Mouse (Mus musculus): ENCODE data around the gene Rasa4.
"Not testable (repeated sequence)": the region's sequence is repeated elsewhere in the genome, so short reads cannot be mapped to it uniquely, and the experiment has no call there.

The Rasa4 gene

DNA sequence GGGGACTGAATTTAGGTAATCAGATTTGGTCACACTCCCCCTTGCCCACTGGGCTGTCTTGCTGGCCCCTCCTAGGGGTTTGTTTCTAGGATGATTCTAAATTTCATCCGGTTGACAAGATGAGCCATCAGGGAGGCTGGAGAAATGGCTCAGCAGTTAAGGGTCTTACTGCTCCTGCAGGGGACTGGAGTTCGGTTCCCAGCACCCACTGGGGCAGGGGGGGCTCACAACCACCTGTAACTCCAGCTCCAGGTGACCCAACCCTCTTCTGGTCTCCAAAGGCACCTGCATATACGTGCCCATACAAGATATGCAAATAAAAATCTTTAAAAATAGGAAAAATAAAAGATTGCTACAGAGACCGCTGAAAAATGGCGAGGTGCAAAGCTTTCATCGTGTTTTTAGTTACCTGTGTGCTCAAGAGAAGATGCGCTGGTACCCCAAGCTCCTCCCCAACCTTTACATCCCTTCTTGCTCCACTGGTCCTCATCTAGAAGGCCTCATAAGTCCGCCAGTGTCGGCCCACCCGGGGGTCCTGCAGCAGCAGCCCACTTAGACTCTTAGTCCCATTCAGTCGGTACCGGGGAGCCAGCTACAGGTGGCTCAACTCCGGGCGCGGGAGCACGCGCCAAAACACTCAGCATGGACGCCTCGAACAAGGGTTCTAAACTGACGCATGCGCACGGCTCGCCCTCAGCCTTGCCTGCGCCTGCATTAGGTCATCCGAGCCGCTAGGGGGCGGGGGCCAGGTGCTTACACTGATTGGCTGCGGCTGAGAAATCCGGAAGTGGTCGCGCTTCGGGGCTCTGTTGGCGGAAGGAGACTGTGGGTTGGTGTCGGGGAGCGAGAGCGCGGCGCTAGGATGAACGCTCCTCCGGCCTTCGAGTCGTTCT is 32.4 kb downstream of the Rasa4 start, which contains the start of gene Polr2j:
Gene Polr2j, plus strand, starts transcription at position 741 of the 893 bp plus-strand sequence.
- peak; percentile 94 to 97 for DNase-seq

DNA sequence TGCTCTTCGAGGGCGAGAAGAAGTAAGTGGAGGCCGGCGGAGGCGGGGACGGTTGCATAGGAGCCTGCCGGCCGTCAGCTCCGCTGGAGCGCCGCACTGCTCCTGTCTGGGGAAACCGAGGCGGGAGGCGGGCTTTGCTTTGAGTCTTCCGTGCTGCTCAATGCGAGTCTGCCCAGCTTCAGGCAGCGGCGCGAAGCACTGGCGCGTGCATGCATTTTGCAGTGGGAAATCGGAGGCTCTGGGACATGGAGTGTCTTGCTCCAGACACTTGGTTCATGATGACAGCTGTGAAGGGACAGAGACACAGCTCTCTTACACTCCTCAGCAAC is 33.0 kb downstream of the Rasa4 start:
- no peak for DNase-seq

DNA sequence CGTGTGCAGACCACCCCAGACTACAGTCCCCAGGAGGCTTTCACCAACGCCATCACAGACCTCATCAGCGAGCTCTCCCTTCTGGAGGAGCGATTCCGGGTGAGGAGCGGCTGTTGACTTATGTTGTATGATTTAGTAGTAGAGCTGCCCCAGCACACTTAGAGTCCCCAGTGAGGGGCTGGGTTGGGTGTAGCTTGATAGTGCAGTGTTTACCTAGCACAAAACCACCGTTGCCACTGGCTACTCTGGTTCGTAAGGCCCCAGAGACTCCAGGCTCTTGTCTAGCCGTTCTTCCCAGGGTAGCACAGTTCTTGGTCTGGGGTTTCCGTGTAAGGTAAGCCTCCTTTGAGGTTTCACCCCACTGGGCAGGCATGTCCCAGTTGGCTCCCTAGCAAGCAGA is 38.4 kb downstream of the Rasa4 start:
- DNase-seq: no peak

DNA sequence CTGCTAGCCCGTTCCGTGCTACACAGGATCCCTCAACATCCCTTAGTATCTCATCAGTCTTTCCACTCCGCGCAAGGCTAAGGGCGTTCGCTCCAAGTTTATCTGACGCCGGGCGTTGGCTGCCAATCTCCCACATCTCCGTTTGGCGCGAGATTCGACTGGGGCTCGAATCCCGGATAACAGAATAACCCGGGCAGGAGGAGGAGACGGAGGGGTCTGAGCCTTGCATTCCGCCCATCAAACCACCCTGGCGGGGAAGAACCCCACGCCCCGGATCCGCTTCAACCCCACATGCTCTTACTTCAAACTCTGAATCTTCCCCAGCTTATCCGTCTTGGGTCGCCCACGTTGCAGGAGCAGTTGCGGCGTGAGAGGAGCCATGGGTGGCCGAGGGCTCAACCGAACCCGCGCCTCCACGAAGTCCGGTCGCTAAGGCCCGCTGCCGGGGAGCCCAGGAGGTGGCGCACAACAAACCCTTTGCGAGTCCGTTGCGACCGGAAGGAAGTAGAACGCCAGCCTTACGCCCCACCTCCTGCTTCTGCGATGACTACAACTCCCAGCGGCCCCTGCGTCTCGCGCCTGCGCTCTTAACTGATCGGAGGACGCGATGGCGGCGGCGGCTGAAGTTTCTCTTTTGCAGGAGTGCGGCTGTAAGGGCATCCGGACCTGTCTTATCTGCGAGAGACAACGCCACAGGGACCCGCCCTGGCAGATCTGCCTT is 52.0 kb downstream of the Rasa4 start, which contains the start of the genes Lrwd1 and Alkbh4:
Gene Lrwd1, minus strand, starts transcription at position 504 of the 721 bp plus-strand sequence.
Gene Alkbh4, plus strand, starts transcription at position 576 of the 721 bp plus-strand sequence.
- DNase-seq: peak; percentile 97 to 98

DNA sequence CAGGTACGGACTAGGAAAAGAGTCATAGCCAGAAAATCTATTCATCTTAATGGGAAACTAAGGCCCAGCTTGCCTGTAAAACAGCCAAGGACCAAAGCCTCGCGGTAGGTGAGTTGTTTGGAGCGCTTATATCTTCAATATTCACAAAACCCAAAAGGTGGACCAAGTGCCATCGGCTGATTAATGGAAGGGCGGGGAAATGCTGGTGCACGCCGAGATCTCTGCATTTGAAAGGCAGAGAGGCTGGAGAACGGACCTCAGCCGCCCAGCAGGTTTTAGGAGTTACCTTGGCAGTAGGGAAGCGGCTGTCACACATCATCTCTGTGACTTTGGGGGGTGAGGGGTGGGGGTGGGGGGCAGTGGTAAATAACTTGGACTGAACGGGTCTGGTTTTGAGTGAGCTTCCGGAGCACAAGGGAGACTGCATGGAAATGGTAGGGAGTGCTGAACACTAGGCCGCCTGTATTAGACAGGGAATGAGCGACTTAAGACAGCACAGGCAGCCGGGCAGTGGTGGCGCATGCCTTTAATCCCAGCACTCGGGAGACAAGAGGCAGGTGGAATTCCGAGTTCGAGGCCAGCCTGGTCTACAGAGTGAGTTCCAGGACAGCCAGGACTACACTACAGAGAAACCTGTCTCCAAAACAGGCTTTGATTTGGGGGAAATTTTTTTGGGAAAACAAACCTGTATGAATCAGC is 52.7 kb downstream of the Rasa4 start:
- no peak for DNase-seq

DNA sequence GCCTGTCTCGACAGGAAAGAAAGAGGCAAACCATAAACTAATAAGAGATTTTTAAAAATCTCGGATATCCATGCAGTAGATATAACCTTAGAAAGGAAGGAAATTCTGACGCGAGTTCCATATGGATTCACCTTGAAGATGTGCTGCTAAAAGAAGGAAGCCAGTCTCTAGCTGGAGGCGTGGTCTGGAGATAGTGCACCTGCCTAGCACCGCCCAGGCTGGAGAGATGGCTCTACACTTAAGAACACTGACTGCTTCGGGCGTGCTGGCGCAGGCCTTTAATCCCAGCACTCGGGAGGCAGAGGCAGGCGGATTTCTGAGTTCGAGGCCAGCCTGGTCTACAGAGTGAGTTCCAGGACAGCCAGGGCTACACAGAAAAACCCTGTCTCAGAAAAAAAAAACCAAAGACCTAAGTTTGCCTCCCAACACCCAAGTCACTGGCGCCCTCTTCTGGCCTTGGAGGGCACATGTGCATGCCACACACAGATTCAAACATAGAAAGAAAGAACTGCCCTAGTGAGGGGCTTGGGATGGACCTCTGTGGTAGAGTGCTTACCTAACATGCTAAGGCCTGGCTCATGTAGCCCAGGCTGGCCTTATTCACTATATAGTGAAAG is 54.0 kb downstream of the Rasa4 start:
- DNase-seq: peak; percentile 69 to 70

DNA sequence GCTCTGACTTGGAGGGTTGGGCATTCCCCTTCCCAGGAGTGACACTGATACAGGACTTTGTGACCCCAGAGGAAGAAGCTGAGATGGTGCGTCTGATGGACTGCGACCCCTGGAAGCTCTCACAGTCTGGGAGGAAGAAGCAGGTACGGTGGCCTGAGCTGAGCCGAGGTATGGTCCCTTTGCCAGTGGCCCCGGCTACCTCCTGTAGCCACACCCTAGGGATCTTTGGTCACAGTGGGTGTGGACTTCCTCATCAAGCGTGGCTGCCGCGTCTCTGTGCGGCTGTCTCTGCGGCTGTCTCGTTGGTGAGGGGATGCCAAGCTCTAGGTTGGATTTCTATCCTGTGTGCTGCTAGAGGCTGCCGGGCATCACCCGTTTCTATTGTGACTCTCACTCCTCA is 55.7 kb downstream of the Rasa4 start:
- no peak for DNase-seq

DNA sequence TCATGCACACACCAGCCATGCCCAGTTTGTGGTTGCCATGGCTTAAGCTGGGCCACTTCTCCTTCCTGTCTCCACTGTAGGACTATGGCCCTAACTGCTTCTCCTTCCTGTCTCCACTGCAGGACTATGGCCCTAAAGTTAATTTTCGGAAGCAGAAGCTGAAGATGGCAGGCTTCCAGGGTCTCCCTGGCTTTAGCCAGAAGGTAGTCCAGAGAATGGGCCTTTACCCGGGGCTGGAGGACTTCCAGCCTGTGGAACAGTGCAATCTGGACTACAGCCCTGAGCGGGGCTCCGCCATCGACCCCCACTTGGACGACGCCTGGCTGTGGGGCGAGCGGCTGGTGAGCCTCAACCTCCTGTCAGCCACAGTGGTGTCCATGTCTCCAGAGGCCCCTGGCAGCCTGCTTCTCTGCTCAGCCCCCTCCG is 56.4 kb downstream of the Rasa4 start:
- no peak for DNase-seq

DNA sequence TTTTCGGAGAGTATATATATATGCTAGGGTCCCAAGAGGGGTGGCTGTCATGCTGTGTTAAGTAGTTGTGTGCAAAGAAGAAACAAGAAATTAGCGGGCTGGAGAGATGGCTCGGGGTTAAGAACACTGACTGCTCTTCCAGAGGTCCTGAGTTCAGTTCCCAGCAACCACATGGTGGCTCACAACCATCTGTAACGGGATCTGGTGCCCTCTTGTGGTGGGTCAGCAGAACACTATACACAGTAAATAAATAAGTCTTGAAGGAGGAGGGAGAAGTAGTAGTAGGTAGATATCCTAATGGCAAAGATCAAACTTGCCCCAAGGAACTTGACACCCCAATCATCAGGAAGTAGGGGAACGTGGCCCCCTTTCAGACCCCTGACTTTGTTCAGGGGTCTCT is 59.0 kb downstream of the Rasa4 start:
- no peak for DNase-seq

DNA sequence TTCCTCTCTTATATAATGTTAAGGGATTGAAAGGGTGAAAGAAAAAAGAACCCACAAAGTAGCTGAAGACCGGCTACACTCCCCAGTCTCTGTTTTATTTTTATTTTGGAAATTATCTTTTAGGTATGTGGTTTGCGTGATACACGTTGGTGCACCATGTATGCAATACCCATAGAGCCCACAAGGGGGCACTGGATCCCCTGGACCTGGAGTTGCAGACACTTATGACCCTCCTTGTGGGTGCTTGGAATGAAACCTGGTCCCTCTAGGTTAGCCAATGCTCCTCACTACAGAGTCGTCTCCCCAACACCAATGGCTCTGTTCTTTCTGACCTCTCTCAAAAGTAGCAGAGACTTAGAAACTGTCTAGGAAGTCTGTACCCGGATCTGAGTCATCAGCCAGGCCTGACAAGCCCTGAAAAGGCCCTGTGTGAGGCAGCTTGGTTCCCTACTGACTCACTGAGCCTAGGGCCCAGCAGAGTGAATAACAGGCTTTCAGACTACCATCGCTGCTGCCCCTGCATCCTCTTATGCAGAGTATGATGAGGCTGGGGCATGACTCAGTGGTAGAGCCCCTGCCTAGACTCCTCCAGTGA is 59.5 kb downstream of the Rasa4 start:
- DNase-seq: no peak

DNA sequence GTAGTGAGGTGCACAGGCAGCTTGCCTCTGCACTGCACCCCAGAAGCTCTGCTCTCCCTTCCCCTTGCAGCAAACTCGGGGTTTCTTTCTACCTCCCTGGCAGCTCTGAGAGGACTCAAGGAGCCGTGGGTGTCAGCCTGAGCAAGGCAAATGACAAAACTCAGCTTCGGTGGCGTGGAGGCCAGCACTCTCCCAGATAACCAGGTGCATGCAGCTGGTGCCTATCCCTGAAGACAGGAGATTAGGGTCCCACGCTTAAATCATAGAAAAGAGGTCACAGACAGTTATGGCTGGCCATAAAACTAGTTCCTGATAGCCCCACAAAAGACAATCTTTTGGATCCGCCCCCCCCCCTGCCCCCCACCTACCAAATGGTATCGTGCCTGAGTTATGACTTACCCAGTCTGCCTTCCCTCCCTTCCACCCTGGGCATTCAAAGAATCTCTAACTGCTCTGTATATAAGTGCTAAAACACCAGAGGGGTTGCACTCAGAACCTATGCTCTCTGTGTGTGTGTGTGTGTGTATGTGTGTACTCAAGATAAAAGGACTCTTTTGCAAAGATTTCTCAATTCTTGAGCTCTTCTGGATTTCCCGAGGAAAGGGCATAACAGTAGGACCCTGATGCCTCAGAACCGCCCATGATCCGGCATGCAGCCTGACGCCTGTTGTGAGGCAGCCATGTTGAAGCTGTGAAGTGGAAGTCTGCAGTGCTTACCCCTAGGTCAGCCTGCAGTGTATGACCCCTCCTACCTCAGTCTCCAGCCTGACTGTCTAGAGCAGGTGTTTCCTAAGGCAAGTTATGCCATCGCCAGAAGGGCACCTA is 61.1 kb downstream of the Rasa4 start:
- no peak for DNase-seq

DNA sequence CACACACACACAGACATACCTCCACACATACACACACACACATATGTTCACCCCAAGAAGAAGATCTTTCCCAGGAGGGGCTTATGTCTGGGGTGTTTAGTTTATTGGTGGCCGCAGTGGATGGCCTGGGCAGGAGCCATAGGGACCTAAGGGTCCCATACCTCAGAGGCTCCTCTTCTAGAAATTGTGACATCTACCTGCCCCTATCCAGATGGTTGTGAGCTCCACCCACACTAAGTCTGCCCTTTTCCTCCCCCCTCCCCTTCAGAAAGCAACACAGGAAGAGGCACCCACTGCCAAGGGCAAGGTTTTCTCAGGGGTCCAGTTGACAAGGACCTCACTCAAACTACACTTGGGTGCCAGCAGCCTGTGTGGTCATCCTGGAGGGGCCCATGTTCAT is 63.2 kb downstream of the Rasa4 start:
- DNase-seq: peak; percentile 72 to 80

DNA sequence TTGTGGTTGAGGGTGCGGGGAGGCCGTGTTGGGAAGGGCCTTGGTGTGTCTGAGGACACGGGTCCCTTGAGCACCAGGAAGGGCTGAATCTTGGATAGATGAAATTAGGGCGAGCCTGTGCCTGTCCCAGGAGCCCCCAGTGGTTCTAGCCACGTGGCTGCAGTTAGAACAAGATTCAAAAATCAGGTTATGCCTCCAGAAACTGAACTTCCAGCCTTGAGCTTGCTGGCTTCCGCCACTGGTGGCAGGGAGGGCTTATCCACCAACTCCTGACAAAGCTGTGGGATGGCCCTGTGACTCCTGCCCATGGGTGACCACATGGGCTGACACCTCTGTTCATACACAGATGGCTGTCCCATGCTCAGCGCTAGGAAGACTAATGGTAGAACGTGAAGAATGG is 64.0 kb downstream of the Rasa4 start:
- peak in 1 of 2 experiments; percentile 44 for DNase-seq

DNA sequence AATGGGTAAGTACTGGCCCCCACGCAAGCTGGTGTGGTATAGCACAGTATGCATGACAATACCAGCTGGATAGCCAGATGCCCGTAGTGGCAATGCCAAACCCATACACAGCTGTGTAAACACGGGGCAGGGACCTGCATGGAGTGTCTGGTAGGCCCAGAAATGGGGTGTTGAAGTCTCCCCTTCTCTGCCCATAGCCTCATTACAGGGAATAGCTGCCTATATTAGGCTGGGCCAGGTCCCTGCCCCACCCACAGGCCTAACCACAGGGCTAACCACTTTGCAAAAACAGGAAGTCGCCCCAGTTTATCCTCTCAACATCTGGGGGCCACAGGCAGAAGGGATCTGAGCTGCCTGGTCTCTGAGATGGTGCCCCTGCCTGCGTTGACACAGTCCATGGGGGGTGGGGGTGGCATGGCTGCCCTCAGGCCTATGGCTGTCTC is 65.4 kb downstream of the Rasa4 start:
- DNase-seq: peak; percentile 66 to 72

DNA sequence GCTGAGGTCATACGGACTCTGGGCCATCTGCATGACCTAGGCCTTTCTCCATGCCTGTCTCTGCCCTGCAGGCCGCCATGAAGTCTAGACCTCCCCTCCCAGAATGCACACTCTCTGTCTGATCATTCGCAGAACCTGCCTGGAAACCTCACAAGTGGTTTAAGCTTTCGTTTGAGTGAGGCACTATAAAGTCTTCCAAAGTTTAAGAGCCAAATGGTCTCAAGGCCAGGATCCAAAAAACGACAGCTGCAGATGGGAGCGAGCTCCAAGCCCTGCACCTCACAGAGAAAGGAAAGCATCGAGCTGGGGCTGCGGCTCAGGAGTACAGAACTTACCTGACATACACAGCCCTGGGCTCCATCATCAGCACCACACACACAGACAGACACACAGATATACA is 68.6 kb downstream of the Rasa4 start:
- no peak for DNase-seq

DNA sequence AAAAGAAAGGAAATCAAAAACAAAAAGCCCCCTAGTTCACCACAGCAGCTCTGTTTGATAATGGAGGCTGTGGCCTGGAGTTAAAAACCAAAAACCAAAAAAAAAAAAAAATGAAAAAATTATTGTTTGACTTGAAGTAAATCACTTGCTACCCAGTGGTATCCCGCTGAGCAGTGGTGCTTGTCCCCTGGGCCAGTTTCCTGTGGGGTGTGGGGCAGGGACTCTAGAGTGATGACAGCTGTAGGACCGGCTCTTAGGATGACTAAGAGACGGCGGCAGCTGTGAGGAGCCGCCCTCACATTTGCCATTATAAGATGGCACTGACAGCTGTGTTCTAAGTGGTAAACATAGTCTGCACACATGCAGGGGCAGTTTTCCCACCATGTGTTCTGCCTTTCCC is 71.7 kb downstream of the Rasa4 start:
- peak in 1 of 2 experiments; percentile 22 for DNase-seq

DNA sequence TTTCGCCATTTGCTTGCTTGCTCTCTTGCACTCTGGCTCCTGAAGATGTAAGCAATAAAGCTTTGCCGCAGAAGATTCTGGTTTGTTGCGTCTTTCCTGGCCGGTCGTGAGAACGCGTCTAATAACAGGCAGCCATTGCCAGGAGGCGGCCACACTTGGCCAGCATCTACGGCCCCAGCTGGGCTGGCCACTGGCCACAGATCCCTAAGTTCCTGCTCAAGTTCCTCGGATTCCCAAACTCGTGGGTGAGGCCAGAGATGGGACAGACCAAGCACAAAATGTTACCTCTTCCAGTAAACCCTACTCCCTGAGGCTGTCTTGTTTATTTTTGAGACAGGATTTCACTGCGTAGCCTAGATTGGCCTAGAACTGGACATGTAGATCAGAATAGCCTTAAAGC is 76.4 kb downstream of the Rasa4 start:
- DNase-seq: not testable (repeated sequence)
